ENCODE assay signal across 12 mouse cellular contexts in the genomic region with DNA sequence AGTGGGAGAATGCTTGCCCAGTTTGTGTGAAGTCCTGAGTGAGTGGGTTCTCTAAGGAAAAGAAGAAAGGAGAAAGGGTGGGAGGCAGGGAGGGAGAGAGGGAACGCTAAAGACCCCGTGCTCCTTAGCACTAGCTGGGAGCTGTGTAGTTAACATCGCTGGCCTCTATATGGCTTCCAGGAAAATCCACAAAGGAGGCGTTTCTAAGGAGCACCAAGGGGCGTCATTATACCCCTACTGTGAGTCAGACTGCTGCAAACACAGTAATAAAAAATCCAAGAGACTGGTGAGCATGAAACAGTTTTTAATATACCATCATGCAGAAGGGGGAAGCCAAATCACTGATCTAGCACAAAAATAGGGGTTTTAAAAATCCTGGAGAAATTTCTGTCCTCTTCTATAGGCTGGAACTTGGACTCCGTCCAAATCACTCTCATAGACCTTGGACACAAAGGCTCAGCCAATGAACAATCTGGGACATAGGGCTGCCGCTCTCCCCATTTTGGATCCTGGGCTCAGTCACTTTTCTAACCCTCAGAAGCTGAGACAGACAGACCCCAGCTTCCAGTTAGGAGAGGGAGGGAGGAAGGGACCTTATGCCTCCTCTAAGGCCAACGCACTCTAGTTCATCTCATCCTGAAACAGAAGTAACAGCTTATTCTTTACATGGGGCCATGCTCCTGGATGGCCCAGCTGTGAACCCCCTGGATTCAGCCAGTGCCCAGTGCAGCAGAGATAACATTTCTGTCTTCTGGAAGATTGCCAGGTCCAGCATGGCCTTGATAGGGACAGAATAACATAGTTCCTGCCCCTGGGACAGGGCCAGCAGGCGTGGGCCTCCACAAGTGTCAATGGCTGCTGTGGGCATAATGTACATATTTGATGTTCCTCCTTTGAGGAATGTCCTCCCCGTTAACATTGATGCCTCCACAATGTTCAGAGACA.
A peak's percentile ranks its signal among the peaks of the same experiment; 100 is the strongest.
DNase-seq lines count a peak whose midpoint lies in the region; ATAC-seq lines count a peak whose summit lies in the region.
"Had no signal": no experiment of that assay in that cellular context is flagged by ENCODE, and none has a peak within 500 bp of the region (broad histone marks: within the 10 kb centered on the region; RNA-seq: fewer than 3 reads in every experiment).

No protein-coding gene starts in this region.

- 0 out of 2 replicates have a peak, but pooled peaks have one; percentile 30 for ATAC-seq in heart, embryonic 16.5 days (replicated peaks; ENCODE audit: extremely low read depth, insufficient read depth, low FRiP score)
- ATAC-seq in neural tube, embryonic 13.5 days (ENCODE audit: low read depth): 0 out of 2 replicates have a peak, but pooled peaks have one; percentile 38
- peak; percentile 55 for ATAC-seq in limb, embryonic 13.5 days (ENCODE audit: low FRiP score, low read depth)
- no peak for ATAC-seq in stomach, embryonic 15.5 days (ENCODE audit: insufficient read depth, low FRiP score, low read depth)

- H3K4me2 ChIP-seq in heart, embryonic 16.5 days (ENCODE audit: low read depth, low read length): no peak overlapping the region
- no peak overlapping the region for H3K4me2 ChIP-seq in neural tube, embryonic 13.5 days
- H3K4me2 ChIP-seq in limb, embryonic 13.5 days (replicated peaks): no peak overlapping the region
- H3K4me2 ChIP-seq in stomach, embryonic 15.5 days: no peak overlapping the region

- no peak overlapping the region for H3K27ac ChIP-seq in heart, embryonic 16.5 days (ENCODE audit: low read length)
- H3K27ac ChIP-seq in neural tube, embryonic 13.5 days (replicated peaks): no peak overlapping the region; the same call in 1 of the 2 replicates
- H3K27ac ChIP-seq in limb, embryonic 13.5 days: 0 out of 2 replicates have a peak overlapping the region, but pooled peaks have one; percentile 28
- peak overlapping the region; percentile 40; the same call in 1 of the 2 replicates for H3K27ac ChIP-seq in stomach, embryonic 15.5 days
- H3K27ac ChIP-seq: forebrain, embryonic 10.5 days had no signal

- H3K9me3 ChIP-seq in heart, embryonic 16.5 days (replicated peaks; ENCODE audit: control insufficient read depth, low read length): no peaks in the 10 kb centered on the region
- H3K9me3 ChIP-seq in neural tube, embryonic 13.5 days: peaks cover under 1% of the 10 kb centered on the region; the same call in 1 of the 2 replicates
- H3K9me3 ChIP-seq in limb, embryonic 13.5 days: no peaks in the 10 kb centered on the region
- no peaks in the 10 kb centered on the region for H3K9me3 ChIP-seq in stomach, embryonic 15.5 days
- H3K9me3 ChIP-seq: forebrain, embryonic 10.5 days had no signal

- no peaks in the 10 kb centered on the region for H3K27me3 ChIP-seq in heart, embryonic 16.5 days (ENCODE audit: control insufficient read depth, insufficient read depth, low read length)
- no peaks in the 10 kb centered on the region for H3K27me3 ChIP-seq in neural tube, embryonic 13.5 days
- H3K27me3 ChIP-seq in limb, embryonic 13.5 days: no peaks in the 10 kb centered on the region
- no peaks in the 10 kb centered on the region for H3K27me3 ChIP-seq in stomach, embryonic 15.5 days (replicated peaks)

- intact Hi-C loops in heart, postnatal 10 days (cut with DNase I): loop anchor here (5.0 kb wide), 1 partner anchor 403 kb away; no protein-coding TSS in a partner anchor

- H3K4me3 ChIP-seq in heart, embryonic 16.5 days (ENCODE audit: low read length): no peak overlapping the region
- no peak overlapping the region for H3K4me3 ChIP-seq in neural tube, embryonic 13.5 days
- H3K4me3 ChIP-seq in limb, embryonic 13.5 days: no peak overlapping the region
- no peak overlapping the region for H3K4me3 ChIP-seq in stomach, embryonic 15.5 days (replicated peaks)
- H3K4me3 ChIP-seq: forebrain, embryonic 10.5 days had no signal

- no peak for DNase-seq in heart, postnatal 10 days
- DNase-seq in neural tube, embryonic 10.5 days (ENCODE audit: extremely low spot score, low spot score): no peak
- DNase-seq in right cerebral cortex, postnatal 36 days (ENCODE audit: low spot score in 2 of 2): no peak
- DNase-seq: embryo, embryonic 11 days; gastrocnemius, postnatal 10 days; right cerebral cortex, postnatal 4 days; thymus, adult 18-20 months had no signal

- peaks cover 24% of the 10 kb centered on the region for H3K4me1 ChIP-seq in heart, embryonic 16.5 days (ENCODE audit: control insufficient read depth, insufficient read depth, low read length)
- peaks cover 13% of the 10 kb centered on the region for H3K4me1 ChIP-seq in neural tube, embryonic 13.5 days (replicated peaks)
- H3K4me1 ChIP-seq in limb, embryonic 13.5 days: peaks cover 19% of the 10 kb centered on the region
- H3K4me1 ChIP-seq in stomach, embryonic 15.5 days: peaks cover 10% of the 10 kb centered on the region

- no peaks in the 10 kb centered on the region for H3K36me3 ChIP-seq in heart, embryonic 16.5 days (ENCODE audit: control insufficient read depth, insufficient read depth)
- no peaks in the 10 kb centered on the region for H3K36me3 ChIP-seq in neural tube, embryonic 13.5 days
- no peaks in the 10 kb centered on the region for H3K36me3 ChIP-seq in limb, embryonic 13.5 days
- H3K36me3 ChIP-seq in stomach, embryonic 15.5 days: no peaks in the 10 kb centered on the region
- H3K36me3 ChIP-seq: forebrain, embryonic 10.5 days had no signal

- no peak overlapping the region for H3K9ac ChIP-seq in heart, embryonic 16.5 days (ENCODE audit: low read length)
- no peak overlapping the region for H3K9ac ChIP-seq in neural tube, embryonic 13.5 days
- H3K9ac ChIP-seq in limb, embryonic 13.5 days: no peak overlapping the region; the same call in 1 of the 2 replicates
- no peak overlapping the region for H3K9ac ChIP-seq in stomach, embryonic 15.5 days

- 56% methylated on average over 10 of the region's 10 CpGs for WGBS in heart, embryonic 16.5 days
- WGBS in neural tube, embryonic 13.5 days: 36% methylated on average over 10 of the region's 10 CpGs
- 52% methylated on average over 10 of the region's 10 CpGs for WGBS in limb, embryonic 13.5 days
- WGBS in stomach, embryonic 15.5 days: 64% methylated on average over 10 of the region's 10 CpGs

Comparison
In these comparisons a context has a peak if more than half of its experiments do, and no peak if none do; other contexts are left out.
1. H3K27ac ChIP-seq: peak in limb, embryonic 13.5 days (single experiment) and stomach, embryonic 15.5 days (single experiment); none in heart, embryonic 16.5 days (single experiment) and neural tube, embryonic 13.5 days (single experiment).